Mouse (Mus musculus): Measurements from ENCODE around the gene Fam228a.
"Not testable (repeated sequence)": the region's sequence is repeated elsewhere in the genome, so short reads cannot be mapped to it uniquely, and the experiment has no call there.

The Fam228a gene

GRCm38 (mm10) chr12:4738031-4738576, at the start of gene Fam228a:
Gene Fam228a (minus strand): TSS chr12:4738430.
- DNase-seq (ENCODE audit: extremely low spot score, low read depth, low spot score), result no peak

- no peak for DNase-seq (ENCODE audit: extremely low spot score, low read depth, low spot score)
Measured at GRCm38 (mm10) chr12:4784466-4784865, 46.2 kb upstream of the Fam228a start.

GRCm38 (mm10) chr12:4783598-4783997, 45.4 kb upstream of the Fam228a start:
- DNase-seq (ENCODE audit: extremely low spot score, low read depth, low spot score), result no peak

- DNase-seq (ENCODE audit: extremely low spot score, low read depth, low spot score), result not testable (repeated sequence)
Measured at GRCm38 (mm10) chr12:4781725-4782404, 43.6 kb upstream of the Fam228a start.

GRCm38 (mm10) chr12:4781270-4781669, 43.0 kb upstream of the Fam228a start:
- no peak for DNase-seq (ENCODE audit: extremely low spot score, low read depth, low spot score)

GRCm38 (mm10) chr12:4780245-4780644, 42.0 kb upstream of the Fam228a start:
- DNase-seq (ENCODE audit: extremely low spot score, low read depth, low spot score), result no peak

- no peak for DNase-seq (ENCODE audit: extremely low spot score, low read depth, low spot score)
Measured at GRCm38 (mm10) chr12:4777734-4778133, 39.5 kb upstream of the Fam228a start.

- DNase-seq (ENCODE audit: extremely low spot score, low read depth, low spot score), result no peak
Measured at GRCm38 (mm10) chr12:4775588-4775949, 37.3 kb upstream of the Fam228a start.

GRCm38 (mm10) chr12:4774895-4775587, 36.8 kb upstream of the Fam228a start:
- no peak for DNase-seq (ENCODE audit: extremely low spot score, low read depth, low spot score)

- DNase-seq (ENCODE audit: extremely low spot score, low read depth, low spot score), result no peak
Measured at GRCm38 (mm10) chr12:4769333-4769723, 31.1 kb upstream of the Fam228a start.

- peak; percentile 77 for DNase-seq (ENCODE audit: extremely low spot score, low read depth, low spot score)
Measured at GRCm38 (mm10) chr12:4768492-4769332, 30.5 kb upstream of the Fam228a start, which contains the start of the genes Pfn4 and Fam228b. Gene Pfn4 (plus strand): TSS chr12:4769022. Gene Fam228b (minus strand): TSS chr12:4769267.

GRCm38 (mm10) chr12:4757060-4757459, 18.8 kb upstream of the Fam228a start:
- no peak for DNase-seq (ENCODE audit: extremely low spot score, low read depth, low spot score)

- DNase-seq (ENCODE audit: extremely low spot score, low read depth, low spot score), result not testable (repeated sequence)
Measured at GRCm38 (mm10) chr12:4754451-4754850, 16.2 kb upstream of the Fam228a start.

GRCm38 (mm10) chr12:4744486-4744885, 6.3 kb upstream of the Fam228a start:
- DNase-seq (ENCODE audit: extremely low spot score, low read depth, low spot score), result no peak

- DNase-seq (ENCODE audit: extremely low spot score, low read depth, low spot score), result no peak
Measured at GRCm38 (mm10) chr12:4742183-4742582, 4.0 kb upstream of the Fam228a start.

- no peak for DNase-seq (ENCODE audit: extremely low spot score, low read depth, low spot score)
Measured at GRCm38 (mm10) chr12:4740823-4741222, 2.6 kb upstream of the Fam228a start.

- DNase-seq (ENCODE audit: extremely low spot score, low read depth, low spot score), result no peak
Measured at GRCm38 (mm10) chr12:4732332-4732731, 5.9 kb downstream of the Fam228a start.

GRCm38 (mm10) chr12:4731629-4732028, 6.6 kb downstream of the Fam228a start:
- DNase-seq (ENCODE audit: extremely low spot score, low read depth, low spot score), result no peak

- DNase-seq (ENCODE audit: extremely low spot score, low read depth, low spot score), result no peak
Measured at GRCm38 (mm10) chr12:4729165-4729564, 9.1 kb downstream of the Fam228a start.

GRCm38 (mm10) chr12:4719762-4720754, 18.2 kb downstream of the Fam228a start:
- DNase-seq (ENCODE audit: extremely low spot score, low read depth, low spot score), result no peak

Data from hindlimb bud, embryonic 11.5 days (tissue).